Mouse (Mus musculus): ENCODE data around the gene Cercam. TPM values are rescaled to one million over a fixed set of nuclear protein-coding genes. Genes with fewer than 3 reads are reported as not detected.
A peak's percentile ranks its signal among the peaks of the same experiment; 100 is the strongest.

The Cercam gene
- polyA plus RNA-seq, 1 experiment from 2014 or later, result 8.7 TPM

DNA sequence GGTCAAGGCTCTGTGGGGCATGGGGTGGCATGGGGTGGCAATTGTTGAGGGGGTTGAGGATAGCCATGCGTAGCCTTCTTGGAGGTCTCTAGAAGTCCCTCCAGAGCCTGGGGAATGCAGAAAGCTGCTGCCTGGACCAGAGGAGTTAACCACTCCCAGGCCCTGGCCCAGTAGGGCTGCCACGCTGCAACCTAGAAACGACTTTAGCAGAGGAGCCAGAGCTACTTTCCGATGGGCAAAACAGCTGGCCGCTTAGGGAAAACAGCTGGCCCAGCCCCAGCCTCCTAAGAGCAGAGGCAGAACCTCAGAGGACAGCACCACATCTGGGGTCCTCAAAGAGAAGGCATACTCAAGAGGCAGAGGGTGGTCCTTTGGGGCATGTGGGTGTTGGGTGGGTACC lies 11.0 kb upstream of the Cercam start:
- Histone ChIP-seq H3K27me3 (ENCODE audit: control insufficient read depth, insufficient read depth, low read length) (no peaks in the 10 kb centered on the region), H3K36me3 (ENCODE audit: control insufficient read depth, insufficient read depth, low read length) (no peaks in the 10 kb centered on the region), H3K9me3 (ENCODE audit: control insufficient read depth, low read length) (no peaks in the 10 kb centered on the region), H3K4me1 (ENCODE audit: control insufficient read depth, insufficient read depth, low read length) (0 out of 2 replicates have a peak, but pooled peaks cover 3% of the 10 kb centered on the region), H3K9ac (ENCODE audit: low read length) (no peak overlapping the region), H3K4me2 (ENCODE audit: low read depth, severe bottlenecking) (no peak overlapping the region), H3K27ac (replicated peaks; ENCODE audit: low read depth, low read length) (no peak overlapping the region), H3K4me3 (ENCODE audit: low read depth, low read length) (no peak overlapping the region)
- no peak for DNase-seq (ENCODE audit: low spot score)
- no peak for ATAC-seq (ENCODE audit: insufficient number of reproducible peaks, low FRiP score, low TSS enrichment, low read depth)
- WGBS, result 70% methylated on average over 5 of the region's 5 CpGs

DNA sequence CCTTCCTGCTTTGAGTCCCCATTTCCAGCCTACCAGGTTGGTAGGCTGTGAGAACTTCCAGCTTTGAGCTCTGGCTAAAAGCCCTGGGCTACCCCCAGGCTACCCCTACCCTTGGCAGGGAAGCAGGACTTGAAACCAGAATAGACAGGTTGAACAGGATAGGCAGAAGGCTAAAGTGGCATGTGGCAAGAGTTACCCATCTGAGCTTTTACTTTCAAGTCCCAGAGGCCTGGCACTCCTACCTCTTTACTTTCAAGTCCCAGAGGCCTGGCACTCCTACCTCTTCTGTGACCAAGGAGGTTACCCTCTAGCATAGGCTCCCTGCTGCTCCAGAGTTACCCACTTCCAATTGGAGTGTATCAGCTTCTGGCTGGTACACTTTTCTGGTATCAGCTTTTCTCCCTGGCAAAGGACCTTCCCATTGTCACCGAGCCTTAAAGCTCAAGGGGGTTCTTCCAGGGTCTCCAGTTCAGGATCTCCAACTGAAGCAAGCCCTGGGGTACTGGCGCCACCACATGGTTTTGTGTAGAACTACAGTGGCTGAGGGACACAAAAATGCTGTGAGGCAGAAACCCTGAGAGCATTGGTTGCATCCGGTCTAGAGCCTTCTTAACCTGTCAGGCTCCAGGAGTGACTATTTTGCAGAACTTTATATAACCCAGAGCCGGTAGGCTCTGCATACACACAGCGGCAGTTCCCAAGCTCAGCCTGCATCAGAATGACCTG lies 10.1 kb upstream of the Cercam start:
- no peaks in the 10 kb centered on the region for H3K36me3 ChIP-seq (ENCODE audit: control insufficient read depth, insufficient read depth, low read length)
- H3K4me2 ChIP-seq (ENCODE audit: low read depth, severe bottlenecking), result no peak overlapping the region
- H3K9me3 ChIP-seq (ENCODE audit: control insufficient read depth, low read length), result no peaks in the 10 kb centered on the region
- DNase-seq (ENCODE audit: low spot score) (peak; percentile 71), ATAC-seq (ENCODE audit: insufficient number of reproducible peaks, low FRiP score, low TSS enrichment, low read depth) (no peak)
- no peaks in the 10 kb centered on the region for H3K27me3 ChIP-seq (ENCODE audit: control insufficient read depth, insufficient read depth, low read length)
- WGBS, result 14% methylated on average over 5 of the region's 5 CpGs
- H3K9ac ChIP-seq (ENCODE audit: low read length), result no peak overlapping the region
- H3K4me3 ChIP-seq (ENCODE audit: low read depth, low read length), result no peak overlapping the region
- H3K27ac ChIP-seq (replicated peaks; ENCODE audit: low read depth, low read length), result no peak overlapping the region
- 0 out of 2 replicates have a peak, but pooled peaks cover 3% of the 10 kb centered on the region for H3K4me1 ChIP-seq (ENCODE audit: control insufficient read depth, insufficient read depth, low read length)

DNA sequence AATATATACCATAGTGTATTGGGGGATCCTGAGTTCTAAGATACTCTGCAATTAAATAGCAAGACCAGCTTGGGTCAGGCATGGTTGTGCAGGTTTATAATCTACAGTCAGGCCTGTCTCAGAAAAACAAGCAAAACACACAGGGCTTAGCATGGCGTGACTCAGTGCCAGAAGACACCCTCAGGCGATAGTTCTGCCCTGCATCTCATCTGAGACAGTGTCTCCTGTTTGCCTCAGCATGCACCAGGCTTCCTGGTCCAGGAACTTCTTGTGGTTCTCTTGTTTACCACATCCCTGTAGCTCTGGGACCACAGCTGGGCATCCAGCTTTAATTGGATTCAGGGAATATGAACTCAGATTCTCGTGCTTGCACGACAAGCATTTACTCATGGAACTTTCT lies 3.8 kb upstream of the Cercam start:
- ATAC-seq (ENCODE audit: insufficient number of reproducible peaks, low FRiP score, low TSS enrichment, low read depth), result no peak
- H3K27me3 ChIP-seq (ENCODE audit: control insufficient read depth, insufficient read depth, low read length), result no peaks in the 10 kb centered on the region
- no peak overlapping the region for H3K27ac ChIP-seq (replicated peaks; ENCODE audit: low read depth, low read length)
- no peaks in the 10 kb centered on the region for H3K9me3 ChIP-seq (ENCODE audit: control insufficient read depth, low read length)
- H3K9ac ChIP-seq (ENCODE audit: low read length), result no peak overlapping the region
- H3K36me3 ChIP-seq (ENCODE audit: control insufficient read depth, insufficient read depth, low read length), result no peaks in the 10 kb centered on the region
- 0 out of 2 replicates have a peak, but pooled peaks cover 5% of the 10 kb centered on the region for H3K4me1 ChIP-seq (ENCODE audit: control insufficient read depth, insufficient read depth, low read length)
- no peak for DNase-seq (ENCODE audit: low spot score)
- WGBS, result 74% methylated on average over 4 of the region's 4 CpGs
- H3K4me3 ChIP-seq (ENCODE audit: low read depth, low read length), result no peak overlapping the region
- no peak overlapping the region for H3K4me2 ChIP-seq (ENCODE audit: low read depth, severe bottlenecking)

DNA sequence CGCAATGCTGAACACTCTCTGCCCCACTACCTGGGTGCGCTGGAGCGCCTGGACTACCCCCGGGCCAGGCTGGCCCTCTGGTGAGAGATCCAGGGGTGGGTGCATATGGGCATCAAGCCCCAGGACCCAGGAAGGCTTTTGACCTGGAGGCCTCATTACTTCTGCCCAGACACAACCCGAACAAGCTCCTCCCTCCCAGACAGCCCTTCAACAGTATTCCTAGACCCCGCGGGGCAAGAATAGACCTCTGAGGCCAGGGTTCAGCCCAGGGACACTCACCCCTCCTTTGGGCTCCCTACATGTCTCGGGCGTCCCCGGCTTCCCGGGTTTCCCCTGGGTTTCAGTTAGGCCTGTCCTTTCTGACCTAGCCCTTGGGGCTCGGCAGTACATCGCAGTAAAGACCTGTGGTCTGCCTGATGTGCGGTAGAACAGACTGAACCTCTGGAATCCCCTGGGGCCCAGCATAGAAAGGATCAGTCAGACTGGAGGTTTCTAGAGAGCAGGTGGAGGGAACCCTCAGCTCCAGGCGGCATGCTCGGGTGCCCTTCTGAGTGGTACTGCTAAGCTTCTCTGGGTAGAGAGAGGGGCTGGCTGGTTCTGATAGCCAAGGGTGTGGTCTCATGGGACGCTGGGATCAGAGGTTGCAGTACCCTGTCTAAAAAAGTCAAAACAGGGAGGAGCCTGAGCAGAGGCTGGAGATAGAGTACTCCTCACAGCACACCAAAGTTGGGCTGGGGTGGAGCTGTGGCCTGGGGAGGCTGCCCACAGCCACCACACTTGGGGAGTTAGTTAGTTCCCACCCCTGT lies 885 bp downstream of the Cercam start:
- H3K4me1 ChIP-seq (ENCODE audit: control insufficient read depth, insufficient read depth, low read length), result 0 out of 2 replicates have a peak, but pooled peaks cover 5% of the 10 kb centered on the region
- no peaks in the 10 kb centered on the region for H3K9me3 ChIP-seq (ENCODE audit: control insufficient read depth, low read length)
- 4% methylated on average over 17 of the region's 17 CpGs for WGBS
- no peaks in the 10 kb centered on the region for H3K36me3 ChIP-seq (ENCODE audit: control insufficient read depth, insufficient read depth, low read length)
- DNase-seq (ENCODE audit: low spot score) (peak; percentile 52), ATAC-seq (ENCODE audit: insufficient number of reproducible peaks, low FRiP score, low TSS enrichment, low read depth) (peak; percentile 51)
- H3K4me2 ChIP-seq (ENCODE audit: low read depth, severe bottlenecking), result peak overlapping the region; percentile 85
- no peaks in the 10 kb centered on the region for H3K27me3 ChIP-seq (ENCODE audit: control insufficient read depth, insufficient read depth, low read length)
- peak overlapping the region; percentile 49 for H3K4me3 ChIP-seq (ENCODE audit: low read depth, low read length)
- H3K9ac ChIP-seq (ENCODE audit: low read length), result peak overlapping the region; percentile 58
- peak overlapping the region; percentile 42; the same call in 1 of the 2 replicates for H3K27ac ChIP-seq (replicated peaks; ENCODE audit: low read depth, low read length)

DNA sequence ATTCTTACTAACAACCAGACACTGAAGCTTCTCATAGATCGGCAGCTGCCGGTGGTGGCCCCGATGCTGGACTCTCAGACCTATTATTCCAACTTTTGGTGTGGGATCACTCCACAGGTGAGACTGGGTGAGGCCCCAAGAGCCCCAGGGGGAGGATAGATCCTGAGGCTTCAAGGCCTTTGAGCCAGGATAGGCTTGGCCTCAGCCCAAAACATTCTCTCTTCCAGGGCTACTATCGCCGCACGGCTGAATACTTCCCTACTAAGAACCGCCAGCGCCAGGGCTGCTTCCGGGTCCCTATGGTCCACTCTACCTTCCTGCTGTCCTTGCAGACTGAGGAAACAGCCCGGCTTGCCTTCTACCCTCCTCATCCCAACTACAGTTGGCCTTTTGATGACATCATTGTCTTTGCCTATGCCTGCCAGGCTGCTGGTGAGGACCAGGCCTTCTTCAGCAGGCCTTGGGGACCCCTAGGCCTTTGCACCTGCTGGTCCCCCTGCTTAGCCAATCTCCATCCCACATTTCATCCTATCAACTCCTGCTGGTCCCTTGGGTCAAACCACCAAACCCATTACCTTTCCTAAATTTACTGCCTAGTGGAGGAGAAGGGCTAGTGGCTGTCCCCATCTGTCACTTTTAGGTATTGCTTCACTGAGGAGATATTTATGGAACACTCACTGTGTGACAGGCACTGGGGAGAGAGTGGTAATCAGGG lies 3.8 kb downstream of the Cercam start:
- H3K9ac ChIP-seq (ENCODE audit: low read length), result no peak overlapping the region
- H3K4me2 ChIP-seq (ENCODE audit: low read depth, severe bottlenecking), result no peak overlapping the region
- no peaks in the 10 kb centered on the region for H3K9me3 ChIP-seq (ENCODE audit: control insufficient read depth, low read length)
- DNase-seq (ENCODE audit: low spot score) (no peak), ATAC-seq (ENCODE audit: insufficient number of reproducible peaks, low FRiP score, low TSS enrichment, low read depth) (no peak)
- H3K4me1 ChIP-seq (ENCODE audit: control insufficient read depth, insufficient read depth, low read length), result 0 out of 2 replicates have a peak, but pooled peaks cover 5% of the 10 kb centered on the region
- H3K36me3 ChIP-seq (ENCODE audit: control insufficient read depth, insufficient read depth, low read length), result no peaks in the 10 kb centered on the region
- no peak overlapping the region for H3K4me3 ChIP-seq (ENCODE audit: low read depth, low read length)
- no peaks in the 10 kb centered on the region for H3K27me3 ChIP-seq (ENCODE audit: control insufficient read depth, insufficient read depth, low read length)
- WGBS, result 92% methylated on average over 10 of the region's 10 CpGs
- no peak overlapping the region for H3K27ac ChIP-seq (replicated peaks; ENCODE audit: low read depth, low read length)

DNA sequence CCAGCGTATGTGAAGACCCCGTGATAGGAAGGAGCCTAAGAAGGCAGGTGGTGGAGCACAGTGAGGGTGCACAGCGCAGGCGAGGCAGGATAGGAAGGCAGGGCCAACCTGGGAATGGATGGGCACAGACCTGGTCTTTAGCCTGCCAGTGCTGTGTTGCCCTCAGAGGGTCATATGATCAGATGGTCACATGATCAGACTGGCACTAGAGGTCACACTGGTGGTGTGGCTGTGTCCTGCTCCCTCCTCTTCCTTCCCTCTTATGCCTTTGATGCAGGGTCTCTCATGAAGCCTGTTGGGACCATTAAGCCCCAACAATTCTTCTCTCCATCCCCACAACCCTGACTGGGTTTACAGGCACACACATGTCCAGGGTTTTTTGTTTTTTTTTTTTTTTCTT lies 4.8 kb downstream of the Cercam start:
- Histone ChIP-seq H3K4me2 (ENCODE audit: low read depth, severe bottlenecking) (no peak overlapping the region), H3K27ac (replicated peaks; ENCODE audit: low read depth, low read length) (no peak overlapping the region), H3K4me3 (ENCODE audit: low read depth, low read length) (no peak overlapping the region), H3K36me3 (ENCODE audit: control insufficient read depth, insufficient read depth, low read length) (no peaks in the 10 kb centered on the region; the same call in 1 of the 2 replicates), H3K9me3 (ENCODE audit: control insufficient read depth, low read length) (no peaks in the 10 kb centered on the region), H3K9ac (ENCODE audit: low read length) (no peak overlapping the region), H3K27me3 (ENCODE audit: control insufficient read depth, insufficient read depth, low read length) (no peaks in the 10 kb centered on the region), H3K4me1 (ENCODE audit: control insufficient read depth, insufficient read depth, low read length) (0 out of 2 replicates have a peak, but pooled peaks cover 5% of the 10 kb centered on the region)
- DNase-seq (ENCODE audit: low spot score) (no peak), ATAC-seq (ENCODE audit: insufficient number of reproducible peaks, low FRiP score, low TSS enrichment, low read depth) (no peak)
- 88% methylated on average over 4 of the region's 4 CpGs for WGBS

DNA sequence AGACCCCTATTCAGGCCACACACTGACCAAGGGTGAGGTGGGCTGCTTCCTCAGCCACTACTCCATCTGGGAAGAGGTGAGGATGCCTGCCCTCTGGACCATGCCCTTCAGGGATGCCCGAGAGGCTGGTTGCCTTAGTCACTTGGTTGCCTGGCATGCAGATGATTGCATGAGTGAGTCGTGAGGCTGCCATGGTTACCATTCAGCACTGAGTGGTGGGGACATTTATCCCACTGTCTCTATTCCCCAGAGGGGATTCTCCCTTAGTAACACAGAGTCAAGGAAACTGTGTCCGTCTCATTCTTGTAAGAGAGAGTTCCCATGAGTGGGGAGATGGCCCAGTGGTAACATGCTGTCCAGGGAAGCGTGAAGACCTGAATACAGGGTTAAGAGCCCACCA lies 9.1 kb downstream of the Cercam start:
- no peak overlapping the region for H3K4me3 ChIP-seq (ENCODE audit: low read depth, low read length)
- no peak overlapping the region for H3K9ac ChIP-seq (ENCODE audit: low read length)
- 83% methylated on average over 4 of the region's 4 CpGs for WGBS
- no peak overlapping the region for H3K27ac ChIP-seq (replicated peaks; ENCODE audit: low read depth, low read length)
- H3K9me3 ChIP-seq (ENCODE audit: control insufficient read depth, low read length), result no peaks in the 10 kb centered on the region
- no peaks in the 10 kb centered on the region; the same call in 1 of the 2 replicates for H3K36me3 ChIP-seq (ENCODE audit: control insufficient read depth, insufficient read depth, low read length)
- no peak for ATAC-seq (ENCODE audit: insufficient number of reproducible peaks, low FRiP score, low TSS enrichment, low read depth)
- DNase-seq (ENCODE audit: low spot score), result no peak
- H3K27me3 ChIP-seq (ENCODE audit: control insufficient read depth, insufficient read depth, low read length), result no peaks in the 10 kb centered on the region
- no peaks in the 10 kb centered on the region for H3K4me1 ChIP-seq (ENCODE audit: control insufficient read depth, insufficient read depth, low read length)
- no peak overlapping the region for H3K4me2 ChIP-seq (ENCODE audit: low read depth, severe bottlenecking)

DNA sequence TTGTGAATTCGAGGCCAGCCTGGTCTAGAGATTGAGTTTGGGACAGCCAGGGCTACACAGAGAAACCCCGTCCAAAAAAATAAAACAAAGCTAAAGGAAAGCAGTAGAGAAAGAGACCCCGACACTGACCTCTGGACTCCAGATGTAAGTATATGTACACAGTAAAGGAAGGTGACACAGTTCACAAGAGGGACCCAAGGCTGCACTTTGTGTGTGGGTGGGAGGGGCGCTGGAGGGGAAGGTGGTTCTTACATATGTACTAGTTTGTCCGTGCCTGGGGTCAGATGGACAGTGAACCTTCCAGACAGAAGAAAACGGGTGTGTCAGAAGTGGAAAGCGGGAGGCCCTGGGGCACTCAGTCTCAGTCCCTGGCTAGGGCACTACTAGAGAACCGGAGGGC lies 10.2 kb downstream of the Cercam start:
- ATAC-seq (ENCODE audit: insufficient number of reproducible peaks, low FRiP score, low TSS enrichment, low read depth) (no peak), DNase-seq (ENCODE audit: low spot score) (no peak)
- 71% methylated on average over 8 of the region's 8 CpGs for WGBS
- H3K36me3 ChIP-seq (ENCODE audit: control insufficient read depth, insufficient read depth, low read length), result no peaks in the 10 kb centered on the region; the same call in 1 of the 2 replicates
- H3K4me2 ChIP-seq (ENCODE audit: low read depth, severe bottlenecking), result no peak overlapping the region
- H3K4me3 ChIP-seq (ENCODE audit: low read depth, low read length), result no peak overlapping the region
- H3K27ac ChIP-seq (replicated peaks; ENCODE audit: low read depth, low read length), result no peak overlapping the region
- no peak overlapping the region for H3K9ac ChIP-seq (ENCODE audit: low read length)
- no peaks in the 10 kb centered on the region for H3K9me3 ChIP-seq (ENCODE audit: control insufficient read depth, low read length)
- no peaks in the 10 kb centered on the region for H3K4me1 ChIP-seq (ENCODE audit: control insufficient read depth, insufficient read depth, low read length)
- H3K27me3 ChIP-seq (ENCODE audit: control insufficient read depth, insufficient read depth, low read length), result no peaks in the 10 kb centered on the region
